Mouse (Mus musculus) lung, postnatal 4 days (tissue): ENCODE results near the gene Gtf2f1.

Experiments
- DNase-seq, 2 experiments: peaks; one replicate each; pipeline ENCODE4 v3.0.0; 2021

Gtf2f1 gene

GRCm38 (mm10) chr17:56973956-56974707, 37.0 kb downstream of the Gtf2f1 start:
- no peak for DNase-seq

- no peak for DNase-seq
These were observed 41.0 kb downstream of the Gtf2f1 start for GRCm38 (mm10) chr17:56970081-56970480.

- no peak for DNase-seq
These were observed 41.8 kb downstream of the Gtf2f1 start for GRCm38 (mm10) chr17:56969321-56969720.

- no peak for DNase-seq
These were observed 47.4 kb downstream of the Gtf2f1 start for GRCm38 (mm10) chr17:56963646-56964045.

GRCm38 (mm10) chr17:56962642-56963405, 48.3 kb downstream of the Gtf2f1 start:
- DNase-seq = no peak

GRCm38 (mm10) chr17:56961880-56962279, 49.2 kb downstream of the Gtf2f1 start:
- DNase-seq = no peak

- no peak for DNase-seq
These were observed 52.4 kb downstream of the Gtf2f1 start for GRCm38 (mm10) chr17:56958667-56959066.

GRCm38 (mm10) chr17:56957763-56958429, 53.2 kb downstream of the Gtf2f1 start:
- DNase-seq = peak; percentile 55 to 65

- DNase-seq = no peak
These were observed 56.2 kb downstream of the Gtf2f1 start for GRCm38 (mm10) chr17:56954871-56955270.
